Mouse (Mus musculus): ENCODE measurements at regions not wholly inside any gene's neighbourhood (a gene's known extent, or its start where the extent isn't known, plus 50 kb on each side); places are given as distances from the start of the nearest gene placed in this dataset.
"Not testable (repeated sequence)": the region's sequence is repeated elsewhere in the genome, so short reads cannot be mapped to it uniquely, and the experiment has no call there.

DNA sequence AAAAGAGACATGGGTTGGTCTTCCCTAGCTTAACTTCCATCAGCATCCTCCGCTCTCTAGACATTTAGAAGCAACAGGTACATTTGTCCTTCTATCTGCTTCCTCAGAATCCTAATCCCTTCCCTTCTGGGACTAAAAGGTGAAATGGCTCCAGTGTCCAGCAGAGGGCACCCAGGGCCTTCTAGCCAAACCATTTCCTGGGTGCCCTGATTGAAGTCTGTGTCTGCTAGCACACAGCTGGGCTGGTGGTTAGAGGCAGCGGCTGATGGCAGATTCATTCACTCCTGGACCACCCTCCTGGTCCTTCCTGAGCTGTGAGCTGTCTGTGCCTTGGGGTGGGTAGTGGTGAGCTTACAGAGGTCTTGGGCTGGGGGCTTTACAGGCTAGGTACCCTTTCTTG is 76.5 kb upstream of the Col13a1 start:
- DNase-seq (ENCODE audit: low spot score), result peak; percentile 70

DNA sequence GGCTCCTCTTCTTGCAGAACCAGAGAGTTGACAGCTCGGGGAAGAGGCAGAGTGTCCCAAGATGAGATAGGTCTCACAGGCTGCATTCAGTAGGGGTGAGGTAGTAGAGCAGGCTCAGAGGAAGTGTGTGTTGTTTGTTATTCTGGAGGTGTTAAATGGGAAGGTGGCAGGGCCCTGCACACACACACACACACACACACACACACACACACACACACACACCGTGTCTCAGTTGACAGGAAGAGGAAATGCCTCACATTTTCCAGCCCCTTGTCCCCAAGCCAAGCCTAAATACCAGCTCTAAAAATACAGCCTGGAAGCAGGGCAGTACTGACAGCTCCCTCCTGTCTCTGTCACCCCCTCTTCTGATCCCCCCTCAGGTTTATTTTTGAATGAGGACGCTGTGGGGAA is 70.9 kb upstream of the Col13a1 start:
- DNase-seq (ENCODE audit: low spot score), result peak; percentile 19

DNA sequence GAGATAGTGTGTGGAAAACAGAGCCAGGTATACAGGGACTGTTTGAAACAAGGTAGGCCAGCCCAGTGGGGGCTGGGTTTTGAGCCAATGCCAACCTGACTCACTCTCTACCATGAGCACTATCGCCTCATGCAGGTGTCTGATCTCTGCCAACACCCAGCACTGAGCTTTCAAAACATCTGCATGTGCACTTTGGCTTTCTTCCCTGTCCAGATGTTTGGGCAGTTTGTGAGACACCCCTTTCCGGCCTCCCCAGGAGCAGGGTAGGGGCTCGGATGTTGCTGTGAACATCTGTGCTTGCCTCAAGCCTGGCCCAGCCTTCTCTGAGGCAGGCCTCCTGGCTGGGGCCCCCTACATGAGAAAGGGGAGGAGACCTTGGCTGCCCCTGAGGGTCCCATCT is 65.5 kb upstream of the Col13a1 start:
- no peak for DNase-seq (ENCODE audit: low spot score)

DNA sequence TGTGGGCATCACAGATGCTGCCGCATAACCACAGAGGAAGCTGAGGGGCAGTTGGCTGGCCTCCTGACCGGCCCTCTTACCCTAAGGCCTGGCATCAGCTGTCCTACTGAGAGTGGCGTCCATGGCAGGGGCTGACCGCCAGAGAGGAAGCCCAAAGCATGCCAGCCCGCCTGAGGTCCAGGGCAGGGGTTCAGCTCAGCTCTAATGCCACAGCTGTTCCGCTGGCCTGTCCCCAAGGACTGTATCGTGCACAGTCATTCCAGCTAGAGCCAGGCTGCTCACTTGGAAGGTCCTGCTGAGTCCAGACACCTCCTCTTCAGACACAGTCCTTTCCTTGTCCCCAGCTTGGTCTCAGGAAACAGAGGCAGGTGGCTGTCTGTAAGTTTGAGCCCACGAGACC is 61.0 kb upstream of the Col13a1 start:
- no peak for DNase-seq (ENCODE audit: low spot score)

DNA sequence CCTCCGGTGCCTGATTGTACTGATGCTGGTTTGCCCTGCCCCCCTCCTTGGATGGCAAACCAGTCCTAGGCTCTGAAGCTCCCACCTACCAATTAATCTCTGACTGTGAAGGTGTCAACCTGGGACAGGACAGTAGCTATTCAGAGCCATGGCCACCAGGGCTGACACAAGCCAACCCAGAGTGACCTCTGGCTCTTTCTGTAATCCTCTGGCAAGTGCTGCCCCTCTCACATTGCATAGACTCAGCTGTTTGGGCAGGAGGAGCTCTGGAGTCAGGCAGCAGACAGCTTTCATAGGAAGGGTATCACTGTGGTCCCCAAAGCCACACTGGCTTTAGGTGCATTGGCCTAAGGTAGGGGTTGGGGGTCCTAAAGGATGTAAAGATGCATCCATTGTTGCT is 59.7 kb upstream of the Col13a1 start:
- DNase-seq (ENCODE audit: low spot score), result no peak

DNA sequence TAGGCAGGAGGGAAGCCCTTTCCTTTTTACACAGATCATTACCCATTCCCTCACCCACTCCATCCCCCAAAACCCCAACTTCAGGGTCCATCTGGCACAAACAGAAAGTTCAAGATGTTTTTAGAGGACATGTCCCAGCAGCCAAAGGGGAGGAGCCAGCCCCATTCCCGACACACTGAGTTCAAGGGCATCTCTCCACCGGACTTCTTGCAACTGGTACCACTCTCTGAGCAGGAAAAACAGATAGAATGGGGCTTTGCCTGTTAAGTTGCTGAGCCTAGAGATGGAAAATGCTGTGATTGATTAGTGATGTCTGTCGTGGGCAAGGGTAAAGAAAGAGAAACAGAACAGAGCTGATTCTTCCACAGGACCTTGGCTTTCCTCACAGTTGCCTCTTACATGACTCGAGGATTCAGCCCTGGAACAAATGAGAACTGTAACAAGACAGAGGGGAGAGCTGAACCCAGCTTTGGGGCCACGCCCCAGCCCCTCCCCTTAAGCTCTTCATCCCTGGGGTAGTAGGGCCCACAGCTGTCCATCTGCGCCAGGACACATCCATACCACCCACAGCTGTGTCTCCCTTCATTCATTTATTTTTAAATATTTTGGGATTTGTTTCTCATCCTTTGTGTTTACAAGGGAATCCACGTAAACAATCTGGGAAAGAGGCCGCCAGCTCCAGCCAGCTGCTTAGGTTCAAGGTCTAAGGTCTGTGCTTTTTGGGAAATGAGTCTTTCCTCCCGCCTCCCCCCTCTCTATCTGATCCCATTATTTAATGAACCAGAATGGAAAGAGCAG is 58.7 kb upstream of the Col13a1 start:
- DNase-seq (ENCODE audit: low spot score), result no peak

DNA sequence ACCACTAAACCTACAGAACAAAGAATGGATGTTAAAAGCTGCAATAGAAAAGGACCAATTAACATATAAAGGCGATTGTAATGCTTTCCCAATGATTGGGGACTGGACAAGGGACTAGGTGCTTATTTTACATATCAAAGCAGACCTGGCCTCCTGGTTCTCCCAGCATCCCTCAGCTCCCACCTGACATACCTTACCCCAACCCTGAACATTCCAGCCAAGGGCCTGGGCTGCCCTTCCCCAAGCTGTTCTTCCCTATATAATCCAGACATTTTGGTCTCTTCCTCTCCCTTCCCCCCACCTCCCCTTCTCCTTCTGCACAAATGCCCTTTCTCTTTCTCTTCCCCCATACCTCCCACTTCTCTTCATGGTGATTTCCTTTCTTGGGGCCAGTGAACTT is 57.9 kb upstream of the Col13a1 start:
- DNase-seq (ENCODE audit: low spot score), result no peak

DNA sequence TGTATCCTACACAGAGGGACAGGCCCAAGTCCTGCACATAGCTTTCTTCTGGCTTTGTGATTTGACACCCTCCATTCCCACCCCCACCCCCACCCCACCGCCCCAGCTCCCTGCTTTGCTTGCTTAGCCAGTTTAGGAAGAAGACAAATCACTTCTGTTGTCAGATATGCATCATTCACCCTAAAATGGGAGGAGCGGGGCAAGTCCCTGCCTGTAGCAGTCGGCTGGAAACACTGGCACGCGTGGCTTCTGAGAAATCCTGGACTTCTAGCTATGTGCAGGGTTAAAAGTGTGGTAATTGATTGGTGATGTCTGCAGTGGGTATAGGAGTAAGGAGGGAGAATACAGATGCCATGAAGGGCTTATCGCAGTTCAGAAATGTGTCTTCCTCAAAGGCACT is 55.4 kb upstream of the Col13a1 start:
- no peak for DNase-seq (ENCODE audit: low spot score)

DNA sequence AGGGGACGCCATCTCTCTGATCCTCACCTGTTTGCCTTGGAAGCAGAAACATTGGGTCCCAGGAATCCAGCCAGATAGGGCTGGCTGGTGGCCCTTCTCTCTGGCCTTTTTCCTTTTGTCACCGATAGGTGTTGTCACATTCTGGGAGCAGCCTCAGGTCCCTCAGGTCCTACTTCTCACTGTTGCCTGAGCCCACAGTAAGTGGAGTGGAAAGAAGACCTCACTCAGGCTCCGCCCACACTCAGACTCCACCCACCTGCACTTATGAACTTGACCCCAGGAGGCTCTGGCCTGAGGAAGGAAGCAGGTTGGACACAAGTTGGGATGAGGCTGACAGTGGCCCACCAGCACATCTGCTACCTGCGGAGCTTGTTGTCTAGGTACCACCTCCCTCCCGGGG is 54.8 kb upstream of the Col13a1 start:
- DNase-seq (ENCODE audit: low spot score), result no peak

DNA sequence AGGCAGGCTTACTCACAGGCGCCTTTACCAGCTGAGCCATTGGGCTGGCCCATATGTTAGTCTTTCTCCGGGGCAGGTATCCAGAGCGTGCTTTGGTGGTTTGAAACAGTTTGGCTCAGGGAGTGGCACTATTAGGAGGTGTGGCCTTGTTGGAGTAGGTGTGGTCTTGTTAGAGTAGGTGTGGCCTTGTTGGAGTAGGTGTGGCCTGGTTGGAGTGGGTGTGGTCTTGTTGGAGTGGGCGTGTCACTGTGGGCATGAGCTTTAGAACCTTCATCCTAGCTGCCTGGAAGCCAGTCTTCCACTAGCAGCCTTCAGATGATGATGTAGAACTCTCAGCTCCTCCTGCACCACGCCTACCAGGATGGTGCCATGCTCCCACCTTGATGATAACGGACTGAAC is 53.1 kb upstream of the Col13a1 start:
- not testable (repeated sequence) for DNase-seq (ENCODE audit: low spot score)

DNA sequence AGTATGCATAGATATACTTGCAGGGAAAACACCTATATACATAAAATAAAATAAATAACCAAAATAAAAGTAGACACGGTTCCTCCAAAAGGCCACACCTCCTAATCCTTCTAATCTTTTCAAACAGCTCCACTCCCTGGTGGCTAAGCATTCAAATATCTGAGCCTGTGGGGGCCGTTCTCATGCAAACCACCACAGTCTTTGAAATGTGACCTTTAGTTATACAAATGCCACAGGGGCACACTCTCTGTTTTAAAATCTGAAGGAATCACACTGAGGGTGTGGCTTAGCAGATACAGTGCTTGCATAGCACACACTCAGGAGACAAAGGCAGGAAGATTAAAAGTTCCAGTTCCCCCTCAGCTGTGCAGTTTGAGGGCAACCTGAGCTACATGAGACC is 50.4 kb upstream of the Col13a1 start:
- DNase-seq (ENCODE audit: low spot score), result no peak
